Mouse (Mus musculus): ENCODE measurements around the gene Defb23. TPM values are rescaled to one million over a fixed set of nuclear protein-coding genes. Genes with fewer than 3 reads are reported as not detected.
A peak's percentile ranks its signal among the peaks of the same experiment; 100 is the strongest.
"Not testable (repeated sequence)": the region's sequence is repeated elsewhere in the genome, so short reads cannot be mapped to it uniquely, and the experiment has no call there.

Defb23 gene
- total RNA-seq, 2 experiments from 2014 or later, result not detected

DNA sequence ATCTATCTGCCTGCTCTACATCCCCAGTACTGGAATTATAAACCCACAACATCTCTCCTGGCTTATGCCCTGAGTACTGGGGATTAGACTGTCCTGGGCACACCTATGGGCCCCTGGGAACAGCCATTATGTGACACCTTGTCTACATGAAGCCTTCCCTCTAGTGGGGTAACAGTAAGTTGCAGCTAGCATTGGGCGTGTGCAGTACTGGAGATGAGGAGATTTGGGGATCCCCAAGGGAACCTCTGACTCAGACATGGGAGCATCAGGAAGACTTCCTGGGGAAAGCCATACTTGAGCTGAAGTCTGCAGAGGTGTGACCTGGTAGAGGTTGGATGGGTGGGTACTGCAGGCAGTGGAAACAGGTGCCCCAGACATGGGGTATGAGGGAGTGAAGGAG is 25.5 kb downstream of the Defb23 start:
- no peak for DNase-seq (ENCODE audit: low spot score in 2 of 2)

DNA sequence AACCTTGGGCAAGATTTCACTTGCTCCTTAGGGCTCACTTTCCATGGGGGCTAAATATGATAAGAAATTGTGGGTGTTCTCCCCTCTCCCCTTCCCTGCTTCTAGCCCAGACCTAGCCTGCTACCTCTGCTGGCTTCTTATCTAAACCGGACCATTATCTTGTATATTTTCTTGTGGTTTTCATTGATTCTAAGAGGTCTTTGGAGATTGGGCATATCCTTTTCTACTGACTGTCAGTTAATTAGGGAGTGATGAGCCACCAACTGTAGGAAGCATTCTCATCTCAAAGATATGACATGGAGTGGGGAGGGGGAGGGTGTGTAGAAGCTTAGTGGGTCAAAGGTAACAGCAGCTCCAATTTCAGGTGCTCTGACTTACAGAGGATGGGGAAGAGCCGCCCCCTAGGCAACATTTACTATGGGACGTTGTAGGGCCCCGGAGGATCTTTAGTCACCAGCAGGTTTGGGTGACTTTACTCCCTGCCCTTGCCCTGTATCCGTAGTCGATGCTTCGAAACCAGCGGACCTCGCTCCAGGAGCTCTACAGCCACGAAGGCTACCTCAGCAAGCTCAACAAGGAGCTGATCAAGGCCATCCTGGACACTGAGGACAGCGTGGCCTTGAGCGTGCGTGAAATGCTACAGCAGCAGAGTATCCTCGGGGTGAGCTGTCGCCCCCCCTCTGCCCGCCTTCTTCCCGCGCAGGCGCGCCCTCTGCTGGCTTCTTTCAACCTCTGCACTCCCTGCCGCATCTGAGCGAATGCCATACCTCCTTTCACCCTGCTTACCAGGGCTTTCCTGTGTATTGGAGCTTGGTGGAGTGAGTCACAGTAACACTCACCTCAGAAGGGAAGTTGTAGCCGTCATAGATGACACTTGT is 27.2 kb downstream of the Defb23 start:
- DNase-seq (ENCODE audit: low spot score in 2 of 2), result peak; percentile 83 to 87

DNA sequence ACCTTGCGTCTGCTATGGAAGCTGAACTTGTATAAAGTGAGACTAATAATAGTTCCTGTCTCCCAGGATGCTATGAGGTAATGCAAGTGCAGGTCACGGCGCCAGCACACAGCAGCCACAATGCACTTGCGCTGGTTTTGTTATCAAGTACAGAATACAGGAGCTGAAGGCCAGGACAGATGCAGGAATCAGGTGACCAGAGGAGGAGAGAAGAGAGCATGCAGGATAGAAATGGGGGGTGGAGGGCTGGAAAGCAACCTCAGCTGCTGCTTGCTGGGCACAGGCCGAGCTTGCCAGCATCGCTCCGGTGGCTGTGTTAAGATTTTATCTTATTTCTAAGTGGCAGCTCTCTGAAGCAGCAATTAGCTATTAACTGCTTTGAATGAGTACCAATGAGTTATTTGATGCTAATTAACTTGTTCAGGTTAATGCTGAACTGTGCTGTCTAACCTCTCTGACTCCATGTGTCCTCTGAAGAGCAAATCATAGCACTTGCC is 28.0 kb downstream of the Defb23 start:
- DNase-seq (ENCODE audit: low spot score in 2 of 2), result no peak

DNA sequence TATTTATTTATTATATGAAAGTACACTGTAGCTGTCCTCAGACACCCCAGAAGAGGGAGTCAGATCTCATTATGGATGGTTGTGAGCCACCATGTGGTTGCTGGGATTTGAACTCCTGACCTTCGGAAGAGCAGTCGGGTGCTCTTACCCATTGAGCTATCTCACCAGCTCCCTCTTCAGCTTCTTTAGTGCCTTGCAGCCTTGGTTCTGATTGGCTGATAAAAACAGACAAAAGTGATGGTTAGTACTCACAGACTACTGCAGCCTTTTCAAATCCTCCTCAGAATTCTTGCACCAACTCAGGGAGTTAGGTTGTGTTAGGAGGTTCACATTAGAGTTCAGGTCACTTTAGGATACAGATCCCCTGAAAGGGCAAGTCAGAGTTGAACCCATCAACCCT is 35.9 kb downstream of the Defb23 start:
- DNase-seq (ENCODE audit: low spot score in 2 of 2), result not testable (repeated sequence)

DNA sequence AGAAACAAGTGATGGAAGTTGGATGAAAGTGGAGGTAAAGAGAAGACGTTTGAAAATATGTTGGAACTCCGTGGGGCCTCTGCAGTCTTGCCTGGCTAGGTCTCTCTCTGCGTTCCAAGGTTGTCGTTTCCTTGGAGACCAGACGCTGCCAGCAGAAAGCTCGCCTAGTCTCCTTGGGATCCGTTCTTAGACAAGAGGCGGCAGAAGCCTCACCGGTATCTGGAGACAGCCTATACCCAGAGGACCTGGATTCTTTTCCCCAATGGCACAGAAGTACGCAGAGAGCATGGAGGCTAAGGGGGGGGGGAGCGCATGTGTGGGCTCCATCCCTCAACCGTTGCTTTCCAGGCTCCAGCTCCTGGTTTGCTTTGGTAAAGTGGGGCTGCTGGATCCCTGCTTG is 36.9 kb downstream of the Defb23 start:
- DNase-seq (ENCODE audit: low spot score in 2 of 2), result peak in 1 of 2 experiments; percentile 32

DNA sequence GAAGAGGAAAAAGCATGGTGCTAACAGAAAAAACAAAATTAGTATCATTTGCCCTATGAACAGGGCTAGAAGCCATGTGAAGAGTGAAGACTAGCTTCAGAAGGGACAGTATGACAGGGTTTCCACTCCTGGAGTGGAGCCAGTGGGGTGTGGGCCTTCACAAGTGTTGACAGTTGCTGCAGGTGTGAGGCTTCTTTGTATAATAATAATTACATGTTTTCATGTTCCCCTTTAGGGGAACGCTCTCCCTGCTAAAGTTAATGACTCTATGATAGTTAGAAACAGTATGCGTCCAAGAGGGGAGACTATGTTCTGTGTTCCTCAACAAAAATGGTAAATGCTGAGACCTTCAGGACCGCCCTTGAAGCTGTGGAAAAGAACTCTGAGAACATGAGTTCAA is 48.6 kb downstream of the Defb23 start:
- no peak for DNase-seq (ENCODE audit: low spot score in 2 of 2)

DNA sequence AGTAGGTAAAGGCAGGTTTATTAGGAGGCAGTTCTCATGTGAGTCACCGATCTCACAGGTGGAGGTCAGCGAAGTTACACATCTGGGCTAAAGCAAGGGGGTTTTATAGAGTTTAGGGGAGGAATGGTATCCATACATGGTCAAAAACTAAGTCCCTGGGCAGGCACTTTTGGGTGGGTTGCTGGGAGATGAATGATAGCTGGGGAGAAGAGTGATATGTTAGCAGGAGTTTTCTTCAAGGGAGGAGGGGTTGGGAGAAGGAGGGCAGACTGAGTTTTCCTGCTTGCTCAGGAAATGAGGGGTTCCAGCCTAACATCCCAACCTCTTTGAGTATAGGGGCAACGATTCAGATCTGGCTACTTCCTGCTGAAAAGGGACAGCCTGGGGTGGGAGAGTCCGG is 49.1 kb downstream of the Defb23 start, which contains the start of gene 6820408C15Rik:
6820408C15Rik (plus strand) TSS at position 301 of the 400 bp plus-strand sequence.
- DNase-seq (ENCODE audit: low spot score in 2 of 2), result no peak

DNA sequence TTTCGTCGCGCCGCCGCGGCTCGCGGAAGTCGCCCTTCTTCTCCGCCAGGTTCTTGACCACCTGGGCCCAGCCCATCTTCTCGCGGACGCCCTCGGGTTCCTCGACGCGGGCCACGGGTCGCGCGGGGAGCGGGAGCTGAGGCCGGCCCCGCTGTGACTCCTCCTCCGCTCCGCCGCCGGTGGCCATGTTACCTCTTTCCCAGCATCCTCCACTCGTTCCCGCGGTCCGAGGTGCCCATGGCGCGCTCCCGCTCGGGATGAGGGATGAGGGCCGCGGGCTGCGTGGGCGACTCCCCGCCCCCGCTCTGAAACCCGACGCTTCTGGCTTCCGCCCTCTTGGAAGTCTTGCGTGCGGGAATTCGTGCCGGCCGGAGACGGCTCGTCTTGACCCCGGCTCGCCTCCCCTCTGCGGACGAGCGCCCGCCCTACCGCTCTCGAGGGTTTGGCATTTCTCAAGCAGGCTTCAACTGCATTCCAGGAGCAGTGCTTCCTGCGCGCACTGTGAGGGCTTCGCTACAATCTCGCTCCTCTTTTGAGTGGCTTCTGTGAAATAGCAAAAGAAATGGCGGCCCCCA is 49.7 kb downstream of the Defb23 start, which contains the start of gene Zcchc3:
Zcchc3 (minus strand) TSS at position 437 of the 575 bp plus-strand sequence.
- DNase-seq (ENCODE audit: low spot score in 2 of 2), result peak; percentile 85

DNA sequence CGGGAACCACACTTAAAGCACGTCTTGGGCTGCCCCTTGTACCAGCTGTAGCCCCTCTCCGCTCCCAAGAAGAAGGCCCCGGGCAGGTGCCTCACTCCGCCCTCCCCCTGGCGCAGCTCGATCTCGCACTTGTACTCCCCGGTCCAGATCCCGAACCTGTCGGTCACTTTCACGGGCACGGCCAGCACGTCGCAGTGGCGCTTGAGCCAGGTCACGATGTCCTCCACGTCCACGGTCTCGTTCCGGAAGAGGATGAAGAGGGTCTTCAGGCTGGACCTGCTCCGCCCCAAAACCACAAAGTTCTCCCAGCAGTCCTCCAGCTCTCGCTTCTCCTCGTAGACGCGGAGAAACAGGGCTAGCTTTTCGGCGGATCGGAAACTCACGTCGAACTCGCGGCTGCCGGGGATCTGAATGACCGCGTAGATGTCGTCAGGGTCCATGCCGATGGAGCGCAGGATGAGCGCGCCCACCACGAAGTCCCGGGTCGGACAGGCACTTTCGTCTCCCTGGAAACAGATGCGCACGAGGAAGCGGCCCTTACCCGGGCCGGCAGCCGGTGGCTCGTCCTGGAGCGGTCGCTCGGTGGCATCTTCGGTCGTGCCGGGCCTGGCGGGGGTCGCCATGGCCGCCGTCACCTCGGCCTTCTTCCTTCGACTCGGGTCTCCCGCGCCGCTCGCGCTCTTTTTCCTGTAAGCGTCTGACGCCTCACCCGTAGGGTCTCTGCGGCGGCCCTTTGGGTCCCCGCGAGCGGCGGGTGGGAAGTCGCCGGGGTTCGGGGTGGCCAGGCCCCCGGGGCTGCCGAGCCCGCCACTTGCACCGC is 50.4 kb downstream of the Defb23 start:
- peak in 1 of 2 experiments; percentile 61 for DNase-seq (ENCODE audit: low spot score in 2 of 2)

DNA sequence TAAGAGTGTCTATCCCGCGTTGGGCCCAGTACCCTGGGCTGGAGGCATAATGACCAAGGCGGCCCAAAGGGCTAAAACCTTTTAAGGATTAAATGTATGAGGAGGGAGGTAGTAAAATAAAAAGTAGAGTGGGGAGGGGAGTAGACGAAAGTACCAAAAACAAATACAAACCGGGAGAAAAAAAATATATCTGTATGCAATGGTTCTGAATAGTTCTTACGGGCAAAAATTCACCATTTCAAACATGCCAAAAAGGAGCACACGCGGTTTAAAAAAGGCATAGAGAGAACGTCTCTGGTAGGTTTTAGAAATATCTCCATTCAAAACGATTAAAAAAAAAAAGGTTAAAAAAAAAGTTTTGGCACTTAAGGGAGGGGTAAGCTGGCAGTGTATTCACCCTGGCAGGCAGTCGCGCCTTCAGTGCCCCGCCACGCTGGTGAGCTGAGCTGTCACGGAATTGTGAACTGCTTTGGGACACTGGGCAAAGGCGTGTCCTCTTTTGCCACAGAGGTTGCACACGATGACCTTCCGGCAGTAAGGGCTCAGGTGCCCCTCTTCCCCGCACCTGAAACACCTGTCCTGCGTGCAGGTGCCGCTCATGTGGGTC is 51.2 kb downstream of the Defb23 start:
- DNase-seq (ENCODE audit: low spot score in 2 of 2), result no peak

DNA sequence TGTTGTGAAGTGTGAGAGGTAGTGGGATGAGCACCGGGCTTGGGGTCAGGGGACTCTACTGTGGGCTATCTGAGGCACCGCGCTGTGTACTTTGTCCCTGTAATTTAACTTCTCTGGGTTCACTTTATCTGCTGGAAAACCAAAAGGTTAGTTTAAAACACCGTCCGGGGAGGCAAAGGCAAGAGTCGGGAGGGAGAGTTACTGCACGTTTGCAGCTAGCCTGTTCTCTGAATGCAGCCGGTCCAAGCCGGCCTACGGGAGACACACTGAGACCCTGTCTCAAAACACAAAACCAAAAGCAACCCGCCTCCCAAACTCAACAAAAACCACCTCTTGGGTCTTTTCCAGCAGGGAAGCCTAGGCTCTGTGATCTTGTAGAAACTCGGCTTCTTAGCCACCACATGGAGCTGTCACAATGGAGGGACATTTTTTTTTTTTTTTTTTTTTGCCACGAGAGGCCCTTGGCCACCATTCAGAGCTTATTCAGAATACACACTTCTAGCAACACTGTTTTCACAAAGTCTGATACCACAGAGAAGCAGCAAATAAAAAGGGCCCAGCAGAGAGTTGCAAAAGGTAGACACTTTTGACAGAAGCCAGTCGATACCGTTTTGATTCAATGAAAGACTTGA is 51.8 kb downstream of the Defb23 start:
- DNase-seq (ENCODE audit: low spot score in 2 of 2), result no peak

DNA sequence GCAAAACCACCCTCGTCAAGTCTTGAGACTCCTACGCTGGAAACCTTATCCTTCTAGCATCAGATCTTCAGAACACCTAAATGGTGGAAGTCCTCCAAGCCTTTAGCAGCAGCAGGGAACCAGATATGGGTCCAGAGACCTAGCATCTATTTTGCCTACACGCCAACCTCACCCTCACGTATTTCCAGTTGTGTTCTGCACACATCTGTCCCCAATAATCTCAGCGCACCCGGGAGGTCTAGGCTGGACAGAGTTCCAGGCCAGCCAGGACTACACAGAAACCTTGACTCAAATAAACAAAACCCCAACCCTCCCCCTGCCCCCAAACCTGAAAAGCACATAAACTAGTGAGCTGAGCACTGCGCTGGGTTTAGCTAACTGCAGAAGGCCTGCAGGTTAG is 52.9 kb downstream of the Defb23 start:
- no peak for DNase-seq (ENCODE audit: low spot score in 2 of 2)

DNA sequence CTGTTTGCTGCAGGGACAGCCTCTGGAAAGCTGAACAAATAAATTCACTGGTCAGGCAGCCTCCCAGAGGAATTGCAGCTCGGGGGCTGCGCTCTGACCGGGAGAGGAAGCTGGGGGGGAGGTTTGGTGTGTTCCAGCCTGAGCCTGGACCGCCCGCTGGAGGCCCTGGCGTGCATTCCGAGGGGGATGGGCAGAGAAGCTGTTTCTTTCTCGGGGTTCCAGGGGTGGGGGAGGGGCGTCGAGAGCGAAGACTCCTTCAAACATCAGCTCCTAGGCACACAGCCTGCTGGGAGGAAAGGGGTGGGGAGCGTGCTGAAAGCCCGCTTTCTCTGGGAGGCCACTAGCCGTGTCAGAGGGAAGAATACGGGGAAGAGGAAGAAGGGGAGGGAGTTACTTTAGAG is 53.4 kb downstream of the Defb23 start:
- DNase-seq (ENCODE audit: low spot score in 2 of 2), result peak; percentile 72 to 85

DNA sequence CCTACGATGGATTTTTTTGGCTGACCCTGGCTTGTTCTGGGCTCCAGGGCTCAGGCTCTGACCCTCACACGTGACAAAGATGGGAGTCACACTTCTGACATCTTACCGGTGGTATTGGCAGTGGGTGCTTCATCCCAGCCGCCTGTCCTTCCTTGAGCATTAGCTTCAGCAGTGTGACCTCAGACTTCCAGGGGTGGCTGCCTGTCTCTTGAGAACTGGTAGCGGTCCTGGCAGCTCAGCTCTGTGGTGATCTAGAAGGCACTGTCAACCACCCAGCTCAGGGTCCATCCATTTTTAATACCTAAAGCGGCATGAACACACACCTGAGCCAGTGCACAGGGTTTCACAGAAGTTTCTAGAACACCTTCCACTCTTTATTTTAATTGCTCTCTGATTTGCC is 54.6 kb downstream of the Defb23 start:
- no peak for DNase-seq (ENCODE audit: low spot score in 2 of 2)

Other genes starting within 250 kb of the Defb23 start
- gene Csnk2a1, start 237.8 kb downstream of the Defb23 start, total RNA-seq (2021), result 100 to 1,000 TPM; 107 to 112 TPM
- 10 to 100 TPM; 49.8 to 57.8 TPM for gene Tbc1d20, start 170.8 kb downstream of the Defb23 start, total RNA-seq (2021)
- 100 to 1,000 TPM in 1 of 2 experiments, 10 to 100 TPM in 1; 92.5 to 104 TPM for gene Rbck1, start 132.0 kb downstream of the Defb23 start, total RNA-seq (2021)
- gene Trib3, start 120.6 kb downstream of the Defb23 start, total RNA-seq (2021), result under 1 TPM; 0.53 to 0.86 TPM
- gene Nrsn2, start 88.0 kb downstream of the Defb23 start, total RNA-seq (2021), result 10 to 100 TPM; 33.0 to 39.6 TPM
- gene Sox12, start 66.6 kb downstream of the Defb23 start, total RNA-seq (2021), result 10 to 100 TPM; 21.4 to 23.1 TPM
- 10 to 100 TPM in 1 of 2 experiments, 1 to 10 TPM in 1; 9.8 to 10.8 TPM for gene Zcchc3, start 49.6 kb downstream of the Defb23 start, total RNA-seq (2021)
- gene 6820408C15Rik, start 49.0 kb downstream of the Defb23 start, total RNA-seq (2021), result 1 to 10 TPM; 2.9 to 4.2 TPM
- gene Defb20, start 12.4 kb upstream of the Defb23 start, total RNA-seq (2021), result not detected
- gene Defb22, start 25.5 kb upstream of the Defb23 start, total RNA-seq (2021), result not detected
- gene Defb26, start 47.1 kb upstream of the Defb23 start, total RNA-seq (2021), result not detected
- gene Defb28, start 53.6 kb upstream of the Defb23 start, total RNA-seq (2021), result not detected
- gene Defb29, start 75.5 kb upstream of the Defb23 start, total RNA-seq (2021), result not detected
- not detected for gene Gm17416, start 104.7 kb upstream of the Defb23 start, total RNA-seq (2021)
- gene Defb21, start 108.1 kb upstream of the Defb23 start, total RNA-seq (2021), result not detected
- not detected for gene Defb19, start 115.7 kb upstream of the Defb23 start, total RNA-seq (2021)
- gene Defb45, start 134.8 kb upstream of the Defb23 start, total RNA-seq (2021), result not detected
- gene Defb36, start 139.7 kb upstream of the Defb23 start, total RNA-seq (2021), result not detected
- gene Defb25, start 158.4 kb upstream of the Defb23 start, total RNA-seq (2021), result not detected
- gene Rem1, start 162.3 kb upstream of the Defb23 start, total RNA-seq (2021), result under 1 TPM; 0.72 to 0.83 TPM
- gene H13, start 204.8 kb upstream of the Defb23 start, total RNA-seq (2021), result 10 to 100 TPM; 84.9 to 86.7 TPM
- gene Mcts2, start 222.4 kb upstream of the Defb23 start, total RNA-seq (2021), result 10 to 100 TPM; 25.4 to 25.7 TPM

Data from layer of hippocampus, postnatal 14 days (tissue).